Mouse (Mus musculus): ENCODE measurements around the gene Gm853. TPM values are rescaled to one million over a fixed set of nuclear protein-coding genes. Genes with fewer than 3 reads are reported as not detected.
A peak's percentile ranks its signal among the peaks of the same experiment; 100 is the strongest.

Gm853 gene
- polyA plus RNA-seq, 1 experiment from 2014 or later = 0.34 TPM

GRCm38 (mm10) chr4:130212421-130212820 lies 9.8 kb downstream of the Gm853 start:
- H3K9me3 ChIP-seq = no peaks in the 10 kb centered on the region
- H3K4me2 ChIP-seq (replicated peaks) = no peak overlapping the region
- no peaks in the 10 kb centered on the region for H3K4me1 ChIP-seq
- no peak overlapping the region for H3K9ac ChIP-seq (replicated peaks)
- no peaks in the 10 kb centered on the region for H3K36me3 ChIP-seq
- H3K27ac ChIP-seq (replicated peaks) = no peak overlapping the region
- H3K4me3 ChIP-seq = no peak overlapping the region
- H3K27me3 ChIP-seq = no peaks in the 10 kb centered on the region
- no peak for ATAC-seq (replicated peaks)
- 78% methylated on average over 7 of the region's 7 CpGs for WGBS

GRCm38 (mm10) chr4:130211870-130212269 lies 10.3 kb downstream of the Gm853 start:
- Histone ChIP-seq H3K27me3 (no peaks in the 10 kb centered on the region), H3K4me1 (no peaks in the 10 kb centered on the region), H3K36me3 (no peaks in the 10 kb centered on the region), H3K4me3 (no peak overlapping the region), H3K9me3 (no peaks in the 10 kb centered on the region), H3K4me2 (replicated peaks) (no peak overlapping the region), H3K27ac (replicated peaks) (no peak overlapping the region), H3K9ac (replicated peaks) (no peak overlapping the region)
- WGBS = 93% methylated on average over 2 of the region's 2 CpGs
- ATAC-seq (replicated peaks) = no peak

DNA sequence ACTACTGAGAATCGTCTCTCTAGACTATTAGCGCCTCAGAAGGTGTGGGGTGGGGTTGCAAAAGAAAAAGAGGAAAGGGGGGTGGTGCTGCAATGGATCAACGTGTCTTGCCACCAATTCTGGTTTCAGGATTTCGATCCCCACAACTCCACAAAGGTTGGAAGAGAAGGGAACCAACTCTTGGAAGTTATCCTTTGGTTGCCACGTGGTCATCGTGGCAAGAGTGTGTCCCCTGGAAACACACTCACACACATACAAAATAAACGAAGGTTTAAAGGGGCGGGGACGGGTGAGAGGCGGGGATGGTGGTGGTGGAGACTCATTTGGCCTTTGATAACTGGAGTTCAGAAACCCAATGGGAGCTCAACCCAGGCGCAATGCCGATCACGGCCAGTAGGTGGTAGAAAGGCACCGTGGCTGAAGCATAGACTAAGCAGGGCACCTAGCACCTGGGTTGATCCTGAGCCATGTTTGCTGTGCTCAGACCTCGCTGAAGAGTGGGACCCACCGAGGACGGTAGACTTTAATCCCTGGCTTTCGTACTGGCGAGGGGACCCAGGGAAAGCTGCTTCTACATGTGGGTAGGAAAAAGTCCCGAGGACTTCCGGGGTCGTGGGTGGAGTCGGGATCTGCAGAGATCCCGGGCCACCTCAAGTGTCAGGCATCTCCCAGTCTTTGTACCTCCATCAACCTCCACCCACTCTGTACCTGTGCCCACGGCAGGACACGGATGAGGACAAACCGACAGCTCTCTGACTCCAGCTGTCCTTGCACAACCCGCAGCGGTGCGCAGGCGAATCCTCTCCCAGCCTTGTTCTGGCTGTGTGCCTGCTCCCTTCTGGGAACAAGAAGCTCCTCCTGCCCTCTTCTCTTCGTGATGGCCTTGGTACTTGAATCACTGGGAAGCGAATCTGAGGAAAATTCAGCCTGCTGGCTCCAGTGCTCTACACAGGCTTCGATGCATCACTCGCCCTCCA lies 23.2 kb downstream of the Gm853 start:
- H3K27me3 ChIP-seq = no peaks in the 10 kb centered on the region
- H3K9ac ChIP-seq (replicated peaks) = peak overlapping the region; percentile 51
- no peaks in the 10 kb centered on the region for H3K36me3 ChIP-seq
- peak overlapping the region; percentile 40 for H3K4me3 ChIP-seq
- H3K4me1 ChIP-seq = peaks cover 7% of the 10 kb centered on the region
- peak; percentile 77 for ATAC-seq (replicated peaks)
- peak overlapping the region; percentile 57 for H3K4me2 ChIP-seq (replicated peaks)
- H3K9me3 ChIP-seq = no peaks in the 10 kb centered on the region
- H3K27ac ChIP-seq (replicated peaks) = no peak overlapping the region
- WGBS = 18% methylated on average over 35 of the region's 35 CpGs

GRCm38 (mm10) chr4:130196542-130196941 lies 25.7 kb downstream of the Gm853 start:
- Histone ChIP-seq H3K27me3 (no peaks in the 10 kb centered on the region), H3K27ac (replicated peaks) (no peak overlapping the region), H3K4me2 (replicated peaks) (no peak overlapping the region), H3K9me3 (no peaks in the 10 kb centered on the region), H3K4me3 (no peak overlapping the region), H3K4me1 (peaks cover 7% of the 10 kb centered on the region), H3K9ac (replicated peaks) (no peak overlapping the region), H3K36me3 (no peaks in the 10 kb centered on the region)
- 70% methylated on average over 8 of the region's 8 CpGs for WGBS
- ATAC-seq (replicated peaks) = no peak

- Histone ChIP-seq H3K4me2 (replicated peaks) (no peak overlapping the region), H3K27ac (replicated peaks) (no peak overlapping the region), H3K36me3 (no peaks in the 10 kb centered on the region), H3K4me3 (no peak overlapping the region), H3K27me3 (no peaks in the 10 kb centered on the region), H3K4me1 (peaks cover 7% of the 10 kb centered on the region), H3K9ac (replicated peaks) (no peak overlapping the region), H3K9me3 (no peaks in the 10 kb centered on the region)
- WGBS = 77% methylated on average over 13 of the region's 13 CpGs
- no peak for ATAC-seq (replicated peaks)
Measured at GRCm38 (mm10) chr4:130195924-130196323, 26.3 kb downstream of the Gm853 start.

DNA sequence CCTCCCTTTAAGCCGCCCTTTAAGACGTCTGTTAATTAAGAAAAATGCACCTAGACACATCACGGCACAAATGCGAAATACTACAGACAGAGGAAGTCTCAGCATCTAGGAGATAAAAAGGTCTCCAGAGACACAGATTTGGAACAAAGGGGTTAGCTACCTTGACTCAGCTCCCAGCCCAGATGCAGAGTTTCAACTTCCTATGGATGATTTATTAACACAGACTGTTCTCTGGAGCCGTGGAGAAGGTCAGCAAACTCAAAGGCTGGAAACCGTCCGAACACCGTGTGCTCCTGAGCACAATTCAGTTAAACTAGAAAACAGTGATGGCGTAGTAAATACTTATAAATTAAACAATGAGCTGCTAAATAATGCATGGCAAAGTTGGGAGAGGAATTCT lies 29.9 kb downstream of the Gm853 start:
- no peaks in the 10 kb centered on the region for H3K9me3 ChIP-seq
- no peak overlapping the region for H3K9ac ChIP-seq (replicated peaks)
- no peak overlapping the region for H3K27ac ChIP-seq (replicated peaks)
- H3K27me3 ChIP-seq = no peaks in the 10 kb centered on the region
- no peaks in the 10 kb centered on the region for H3K36me3 ChIP-seq
- no peak for ATAC-seq (replicated peaks)
- H3K4me2 ChIP-seq (replicated peaks) = no peak overlapping the region
- peaks cover 3% of the 10 kb centered on the region; the same call in 1 of the 2 replicates for H3K4me1 ChIP-seq
- WGBS = 47% methylated on average over 9 of the region's 9 CpGs
- H3K4me3 ChIP-seq = no peak overlapping the region

GRCm38 (mm10) chr4:130189606-130190005 lies 32.6 kb downstream of the Gm853 start:
- no peaks in the 10 kb centered on the region for H3K9me3 ChIP-seq
- H3K27ac ChIP-seq (replicated peaks) = no peak overlapping the region
- no peak for ATAC-seq (replicated peaks)
- no peaks in the 10 kb centered on the region for H3K36me3 ChIP-seq
- H3K4me3 ChIP-seq = no peak overlapping the region
- WGBS = 75% methylated on average over 7 of the region's 7 CpGs
- H3K4me1 ChIP-seq = peaks cover 3% of the 10 kb centered on the region; the same call in 1 of the 2 replicates
- H3K4me2 ChIP-seq (replicated peaks) = no peak overlapping the region
- no peak overlapping the region for H3K9ac ChIP-seq (replicated peaks)
- no peaks in the 10 kb centered on the region for H3K27me3 ChIP-seq

DNA sequence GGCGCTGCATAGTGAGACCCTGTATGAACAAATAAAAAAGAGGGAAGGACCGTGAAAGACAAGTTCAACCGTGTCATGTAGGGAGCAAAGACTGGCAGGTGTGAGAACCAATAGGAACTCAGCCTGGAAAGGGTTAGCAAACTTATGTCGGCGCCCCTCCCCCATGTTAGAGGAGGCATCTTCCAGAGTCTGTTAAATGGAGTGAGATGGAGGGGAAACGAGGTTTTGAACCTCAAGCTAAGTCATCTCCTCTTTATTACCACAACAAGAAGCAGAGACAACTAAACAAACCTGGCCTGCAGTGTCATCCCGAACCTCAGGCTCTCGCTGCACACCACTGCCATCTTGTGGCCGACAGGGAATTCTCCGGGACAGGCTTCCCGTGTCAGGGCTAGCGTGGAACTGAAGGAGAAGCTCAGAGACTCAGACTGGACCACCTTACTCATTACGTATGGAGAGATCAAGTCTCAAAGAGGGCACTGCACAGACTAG lies 33.3 kb downstream of the Gm853 start:
- H3K4me2 ChIP-seq (replicated peaks) = peak overlapping the region; percentile 36
- H3K36me3 ChIP-seq = no peaks in the 10 kb centered on the region
- ATAC-seq (replicated peaks) = peak; percentile 58
- no peak overlapping the region for H3K9ac ChIP-seq (replicated peaks)
- no peaks in the 10 kb centered on the region for H3K27me3 ChIP-seq
- peaks cover 3% of the 10 kb centered on the region; the same call in 1 of the 2 replicates for H3K4me1 ChIP-seq
- H3K4me3 ChIP-seq = no peak overlapping the region
- H3K9me3 ChIP-seq = no peaks in the 10 kb centered on the region
- WGBS = 2% methylated on average over 13 of the region's 13 CpGs
- no peak overlapping the region for H3K27ac ChIP-seq (replicated peaks)

DNA sequence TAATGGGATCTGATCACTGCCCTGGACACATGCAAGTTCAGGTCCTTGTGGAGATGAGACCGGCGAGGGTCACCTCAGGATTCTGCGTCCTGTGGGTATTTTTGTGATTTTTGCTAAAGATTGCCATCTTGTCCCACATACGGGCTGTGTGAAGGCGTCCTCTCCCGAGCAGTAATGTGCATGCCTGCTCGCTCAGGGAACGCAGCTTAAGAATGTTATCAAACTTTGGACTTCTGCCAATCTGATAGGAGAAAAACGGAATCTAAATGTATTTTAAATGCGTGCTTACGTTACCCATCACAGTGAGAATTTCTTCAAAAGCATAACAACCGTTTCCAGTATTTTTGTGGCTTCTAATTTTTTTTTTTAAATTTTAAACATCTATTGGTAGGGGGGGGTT lies 35.3 kb downstream of the Gm853 start:
- H3K27ac ChIP-seq (replicated peaks) = no peak overlapping the region
- no peak overlapping the region for H3K4me3 ChIP-seq
- no peak overlapping the region for H3K4me2 ChIP-seq (replicated peaks)
- no peaks in the 10 kb centered on the region for H3K9me3 ChIP-seq
- H3K9ac ChIP-seq (replicated peaks) = no peak overlapping the region
- peaks cover 3% of the 10 kb centered on the region; the same call in 1 of the 2 replicates for H3K4me1 ChIP-seq
- no peak for ATAC-seq (replicated peaks)
- H3K36me3 ChIP-seq = no peaks in the 10 kb centered on the region
- WGBS = 71% methylated on average over 12 of the region's 12 CpGs
- H3K27me3 ChIP-seq = no peaks in the 10 kb centered on the region

- ATAC-seq (replicated peaks) = no peak
- WGBS = 49% methylated on average over 9 of the region's 9 CpGs
Measured at GRCm38 (mm10) chr4:130186450-130186849, 35.8 kb downstream of the Gm853 start.

GRCm38 (mm10) chr4:130183879-130184278 lies 38.3 kb downstream of the Gm853 start:
- ATAC-seq (replicated peaks) = no peak
- WGBS = 75% methylated on average over 5 of the region's 5 CpGs
- no peaks in the 10 kb centered on the region for H3K27me3 ChIP-seq
- no peaks in the 10 kb centered on the region for H3K9me3 ChIP-seq
- no peak overlapping the region for H3K9ac ChIP-seq (replicated peaks)
- no peak overlapping the region for H3K27ac ChIP-seq (replicated peaks)
- H3K36me3 ChIP-seq = no peaks in the 10 kb centered on the region
- H3K4me3 ChIP-seq = no peak overlapping the region
- H3K4me2 ChIP-seq (replicated peaks) = no peak overlapping the region
- peaks cover 6% of the 10 kb centered on the region for H3K4me1 ChIP-seq

More at GRCm38 (mm10) chr4:130186450-130186849, 35.8 kb downstream of the Gm853 start:
- Histone ChIP-seq H3K9me3 (no peaks in the 10 kb centered on the region), H3K27me3 (no peaks in the 10 kb centered on the region), H3K27ac (replicated peaks) (no peak overlapping the region), H3K4me1 (peaks cover 6% of the 10 kb centered on the region), H3K4me3 (no peak overlapping the region), H3K36me3 (no peaks in the 10 kb centered on the region), H3K4me2 (replicated peaks) (no peak overlapping the region), H3K9ac (replicated peaks) (no peak overlapping the region)

GRCm38 (mm10) chr4:130183023-130183422 lies 39.2 kb downstream of the Gm853 start:
- Histone ChIP-seq H3K9ac (replicated peaks) (no peak overlapping the region), H3K36me3 (no peaks in the 10 kb centered on the region), H3K27ac (replicated peaks) (no peak overlapping the region), H3K4me1 (peaks cover 3% of the 10 kb centered on the region; the same call in 1 of the 2 replicates), H3K4me2 (replicated peaks) (no peak overlapping the region), H3K4me3 (no peak overlapping the region), H3K9me3 (no peaks in the 10 kb centered on the region), H3K27me3 (no peaks in the 10 kb centered on the region)
- 76% methylated on average over 13 of the region's 13 CpGs for WGBS
- no peak for ATAC-seq (replicated peaks)

Measured in forebrain, embryonic 15.5 days (tissue).